Mouse (Mus musculus) C2C12 (cell line): ENCODE measurements around the gene Gm49486.

ENCODE experiments used
- CTCF ChIP-seq: IDR thresholded peaks from one replicate; pipeline ENCODE4 v1.5.1; 2011; ENCODE audit not compliant: control insufficient read depth, insufficient read depth, insufficient read length
- MAX ChIP-seq: IDR thresholded peaks from one replicate; pipeline ENCODE4 v1.6.1; 2011; ENCODE audit warnings: mild to moderate bottlenecking, control low read depth
- MYOG ChIP-seq: IDR thresholded peaks from one replicate; pipeline ENCODE4 v1.6.1; 2011; ENCODE audit not compliant: control insufficient read depth, insufficient read length; ENCODE audit errors: extremely low read depth
- USF1 ChIP-seq: IDR thresholded peaks from one replicate; pipeline ENCODE4 v1.6.1; 2011; ENCODE audit warnings: low read depth, mild to moderate bottlenecking, control low read depth, moderate library complexity

- TF ChIP-seq MYOG (no peak), CTCF (no peak), MAX (no peak), USF1 (no peak)
Measured at GRCm38 (mm10) chr15:79235268-79235667, 6.1 kb downstream of the Gm49486 start.
